Mouse (Mus musculus) bone marrow macrophage, adult 2 months (primary cell): Measurements from ENCODE around the gene Patl1.

Experiments used
- CTCF ChIP-seq: IDR thresholded peaks from 2 replicates; pipeline ENCODE4 v1.5.1; 2012; ENCODE audit warnings: low read depth, mild to moderate bottlenecking, low read length, moderate library complexity
- POLR2A ChIP-seq: IDR thresholded peaks from 2 replicates; pipeline ENCODE4 v1.6.1; 2012; ENCODE audit warnings: mild to moderate bottlenecking, low read depth, low read length, borderline replicate concordance

DNA sequence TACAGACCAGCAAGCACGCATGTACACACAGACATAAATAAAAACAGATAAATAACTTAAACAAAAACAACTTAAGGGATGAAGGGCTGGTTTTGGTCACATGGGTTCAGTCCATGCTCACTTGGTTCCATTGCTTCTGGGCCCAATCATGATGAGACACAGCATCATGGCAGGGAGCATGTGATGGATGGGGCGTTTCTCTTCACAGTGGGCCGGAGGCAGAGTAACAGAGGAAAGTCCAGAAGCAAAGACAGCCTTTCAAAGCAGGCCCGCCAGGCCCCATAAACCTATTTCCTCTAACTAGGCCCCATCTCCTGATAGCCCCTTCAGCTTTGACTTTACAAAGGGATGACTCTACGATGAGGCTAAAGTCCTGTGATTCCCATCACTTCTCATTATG lies 44.4 kb downstream of the Patl1 start:
- no peak for TF ChIP-seq CTCF
- no peak for TF ChIP-seq POLR2A
